Mouse (Mus musculus) lung, adult 2 months (tissue): Measurements from ENCODE around the gene Myo10. TPM values are rescaled to one million over a fixed set of nuclear protein-coding genes. Genes with fewer than 3 reads are reported as not detected.
A peak's percentile ranks its signal among the peaks of the same experiment; 100 is the strongest.

Experiments
- DNase-seq: peaks from one replicate; pipeline ENCODE4 v3.0.0; 2022
- H3K4me1 ChIP-seq: fragments of 200-500 bp; 2 replicates; pipeline ENCODE4 v1.6.1; 2011; ENCODE audit warnings: low read length; ENCODE audit not compliant: control insufficient read depth, insufficient read depth
- H3K4me3 ChIP-seq: fragments of 200-500 bp; replicated peaks from 2 replicates; pipeline ENCODE3; 2011; ENCODE audit warnings: low read depth, mild to moderate bottlenecking, control low read depth, low read length; ENCODE audit errors: extremely low read depth
- CTCF ChIP-seq: fragments of 200-500 bp; IDR thresholded peaks from 2 replicates; pipeline ENCODE4 v1.5.1; 2011; ENCODE audit warnings: mild to moderate bottlenecking, low read length, control low read depth; ENCODE audit not compliant: insufficient read depth
- POLR2A ChIP-seq: fragments of 200-500 bp; IDR thresholded peaks from 2 replicates; pipeline ENCODE4 v1.6.1; 2011; ENCODE audit warnings: low read depth, mild to moderate bottlenecking, control low read depth, low read length, borderline replicate concordance; ENCODE audit errors: extremely low read depth
- WGBS: fragments of 180-500 bp; shearing (Covaris S2); methylation state at CpG from one replicate; pipeline ENCODE4 v1.1.7; 2018; 5-methylcytosine and 5-hydroxymethylcytosine counted together
- polyA plus RNA-seq: library from polyadenylated mRNA; depleted of rRNA; stranded (reverse); fragments of >200 nt; gene quantifications from 2 replicates; pipeline ENCODE4 v1.2.3, GENCODE M21; 2012

The Myo10 gene
- polyA plus RNA-seq, 1 experiment = 81.3 TPM

DNA sequence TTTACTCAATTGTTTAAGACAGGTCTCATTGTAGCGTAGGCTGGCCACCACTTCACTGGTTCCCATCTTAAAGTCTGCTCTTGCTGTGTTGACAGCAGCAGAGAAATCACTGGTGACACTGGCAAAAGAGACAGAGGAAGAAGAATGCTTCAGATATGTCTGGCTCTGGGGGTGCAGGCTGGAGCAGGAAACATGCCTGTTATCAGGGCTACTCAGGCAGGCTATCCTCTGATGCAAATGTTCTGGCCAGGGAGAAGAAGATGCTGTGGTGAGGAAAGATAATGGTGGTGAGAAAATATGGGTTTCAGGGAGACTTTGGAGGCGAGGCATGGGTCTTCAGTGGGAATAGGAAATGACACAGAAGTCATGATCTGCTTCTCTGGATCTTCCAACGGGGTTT is 13.6 kb upstream of the Myo10 start:
- DNase-seq = no peak
- Histone ChIP-seq H3K4me3 (no peak overlapping the region), H3K4me1 (peaks cover 2% of the 10 kb centered on the region)
- TF ChIP-seq CTCF (no peak), POLR2A (no peak)
- WGBS = 48% methylated on average over 3 of the region's 3 CpGs

GRCm38 (mm10) chr15:25609253-25609652 is 13.1 kb upstream of the Myo10 start:
- WGBS = 35% methylated on average over 10 of the region's 10 CpGs

DNA sequence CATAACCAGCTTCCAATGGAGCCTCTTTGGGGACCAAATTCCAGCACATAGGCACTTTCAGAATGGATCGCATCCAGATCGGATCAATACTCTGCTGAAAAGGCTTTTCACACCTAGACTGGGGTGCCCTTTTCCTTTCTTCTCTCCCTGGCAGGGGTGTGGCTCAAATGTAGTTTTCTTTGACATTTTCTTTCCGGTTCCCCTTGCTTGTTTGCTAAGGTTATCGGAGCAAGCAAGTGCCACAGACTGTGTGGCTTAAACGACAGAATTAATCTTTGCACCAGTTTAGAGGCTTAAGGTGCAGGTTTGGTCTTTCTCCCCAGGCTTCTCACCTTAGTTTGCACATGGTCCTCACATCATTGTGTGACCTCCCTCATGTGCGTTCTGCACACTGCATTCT is 11.1 kb upstream of the Myo10 start:
- H3K4me3 ChIP-seq = no peak overlapping the region
- 61% methylated on average over 6 of the region's 6 CpGs for WGBS
- no peak for DNase-seq
- peaks cover 2% of the 10 kb centered on the region for H3K4me1 ChIP-seq
- no peak for TF ChIP-seq CTCF
- TF ChIP-seq POLR2A = no peak

More at GRCm38 (mm10) chr15:25609253-25609652, 13.1 kb upstream of the Myo10 start:
- no peak overlapping the region for H3K4me3 ChIP-seq
- TF ChIP-seq CTCF = no peak
- TF ChIP-seq POLR2A = no peak
- peaks cover 2% of the 10 kb centered on the region for H3K4me1 ChIP-seq
- DNase-seq = no peak

DNA sequence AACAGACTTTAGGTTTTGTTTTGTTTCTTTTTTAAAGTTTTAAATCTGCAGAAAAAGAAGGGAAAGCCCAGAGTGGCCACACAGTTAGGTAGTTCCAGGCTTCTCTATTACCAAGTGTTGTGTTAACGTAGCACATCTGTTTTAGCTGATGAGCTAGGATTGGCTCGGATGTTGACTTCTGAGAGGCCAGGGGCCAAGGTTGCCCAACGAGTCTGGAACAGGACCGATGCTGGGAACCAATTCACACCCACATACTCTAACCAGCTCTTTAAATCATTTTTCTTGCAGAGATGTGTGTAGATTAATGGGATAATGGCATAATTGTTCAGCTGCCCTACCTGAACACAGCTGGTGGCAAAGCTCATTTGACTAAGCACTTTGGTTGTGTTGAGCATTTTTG is 1.8 kb upstream of the Myo10 start:
- H3K4me3 ChIP-seq = no peak overlapping the region
- TF ChIP-seq CTCF = no peak
- no peak for TF ChIP-seq POLR2A
- H3K4me1 ChIP-seq = peaks cover 7% of the 10 kb centered on the region
- 78% methylated on average over 4 of the region's 4 CpGs for WGBS
- peak; percentile 12 for DNase-seq

DNA sequence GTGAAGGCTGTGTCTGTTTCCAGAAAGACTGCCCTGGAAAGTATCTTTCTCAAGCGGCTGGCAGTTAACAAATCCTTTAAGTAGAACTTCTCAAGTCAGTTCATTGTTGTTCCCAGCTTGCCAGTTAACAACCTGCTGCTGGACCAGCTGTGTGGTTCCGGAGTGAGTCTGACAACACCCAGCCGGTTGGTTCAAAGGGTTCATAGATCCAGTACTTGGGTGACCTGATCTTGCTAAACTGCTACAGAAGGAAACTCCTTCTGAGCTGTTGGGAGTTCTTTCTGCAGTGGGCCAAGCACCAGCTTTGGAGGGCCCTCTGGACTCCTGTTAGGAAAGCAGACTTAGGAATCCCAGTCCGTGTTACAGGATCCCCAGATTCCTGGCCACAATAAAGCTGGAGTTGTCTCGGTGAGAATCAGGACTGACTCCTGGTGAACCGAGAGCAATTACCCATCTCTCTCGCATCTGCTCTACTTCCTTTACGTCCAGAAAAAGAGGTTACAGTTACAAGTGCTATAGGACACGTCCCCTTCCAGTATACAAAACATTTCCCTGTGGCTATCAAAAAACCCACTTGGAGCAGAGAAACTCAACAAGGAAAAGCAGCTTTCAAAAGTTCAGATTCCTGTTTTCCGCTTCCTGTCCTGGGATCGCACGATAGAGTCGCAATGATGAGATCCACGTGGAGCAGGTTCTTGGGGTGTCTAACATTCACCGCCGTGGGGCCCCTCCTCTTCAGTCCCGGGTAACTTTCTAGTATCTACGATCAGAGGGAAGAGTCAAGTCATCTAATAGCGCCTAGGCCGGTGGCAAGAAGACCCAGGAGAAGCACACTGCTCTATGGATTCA is 750 bp upstream of the Myo10 start:
- DNase-seq = peak; percentile 41
- Histone ChIP-seq H3K4me1 (peaks cover 12% of the 10 kb centered on the region), H3K4me3 (peak overlapping the region; percentile 26)
- 12% methylated on average over 20 of the region's 20 CpGs for whole genome bisulfite sequencing
- peak; percentile 37; the same call in 1 of the 2 replicates for TF ChIP-seq POLR2A
- no peak for TF ChIP-seq CTCF

DNA sequence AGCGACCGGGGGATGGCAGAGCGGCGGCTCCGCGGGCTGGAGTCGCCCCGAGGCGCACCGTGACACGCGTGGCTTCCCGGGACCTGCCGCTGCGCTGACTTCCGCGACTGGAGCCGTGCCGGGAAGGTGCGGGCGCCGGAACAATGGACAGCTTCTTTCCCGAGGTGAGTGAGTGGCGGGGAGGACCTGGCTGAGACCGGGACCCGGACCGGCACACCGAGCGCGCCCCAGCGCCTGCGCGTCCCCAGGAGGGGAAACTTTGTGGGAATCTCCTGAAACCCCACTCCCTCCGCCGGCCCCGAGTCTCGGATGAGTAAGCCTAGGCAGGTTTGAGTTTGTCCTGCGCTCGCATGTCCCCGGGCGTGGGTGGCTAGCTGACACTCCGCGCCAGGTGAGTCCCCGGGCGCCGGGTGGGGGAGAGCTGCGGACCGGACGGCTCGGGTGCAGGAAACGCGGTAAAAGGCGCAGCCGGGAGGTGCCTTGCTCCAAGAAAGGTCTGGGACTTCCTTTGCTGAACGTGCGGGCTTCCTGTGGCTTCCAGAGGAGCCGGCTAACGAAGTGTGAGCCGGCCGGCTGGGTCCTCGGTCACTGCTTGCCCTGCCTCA is 644 bp downstream of the Myo10 start:
- WGBS = under 1% methylated on average over 57 of the region's 61 CpGs
- Histone ChIP-seq H3K4me3 (peak overlapping the region; percentile 72), H3K4me1 (peaks cover 17% of the 10 kb centered on the region)
- TF ChIP-seq POLR2A (no peak), CTCF (no peak)
- peak; percentile 73 for DNase-seq

- DNase-seq = peak; percentile 31
- Histone ChIP-seq H3K4me1 (peaks cover 17% of the 10 kb centered on the region), H3K4me3 (peak overlapping the region; percentile 72)
- TF ChIP-seq POLR2A (no peak), CTCF (no peak)
- 3% methylated on average over 9 of the region's 9 CpGs for WGBS
Observed at GRCm38 (mm10) chr15:25623556-25624180, 1.3 kb downstream of the Myo10 start.

DNA sequence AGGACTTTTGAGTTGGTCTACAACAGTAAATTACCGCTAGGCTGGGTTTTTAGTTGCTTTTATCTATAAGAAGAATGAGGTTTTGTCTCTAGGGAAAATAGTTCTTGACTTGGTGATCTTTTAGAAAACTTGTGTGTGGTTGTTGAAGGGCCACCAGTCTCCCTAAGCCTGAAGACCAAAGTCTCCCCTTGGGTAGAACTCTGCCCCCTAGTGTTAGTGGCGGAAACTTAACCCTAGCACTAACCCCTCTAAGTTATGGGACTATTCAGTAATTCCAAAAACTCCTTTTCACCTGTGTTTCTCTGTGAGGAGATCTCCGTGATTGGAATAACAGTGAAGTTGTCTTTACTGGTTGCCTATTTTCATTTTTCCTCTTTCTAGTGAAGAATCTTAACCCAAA is 1.9 kb downstream of the Myo10 start:
- H3K4me1 ChIP-seq = peaks cover 17% of the 10 kb centered on the region
- 38% methylated on average over 3 of the region's 3 CpGs for WGBS
- TF ChIP-seq CTCF (peak; percentile 54), POLR2A (no peak)
- peak; percentile 34 for DNase-seq
- H3K4me3 ChIP-seq = peak overlapping the region; percentile 43

DNA sequence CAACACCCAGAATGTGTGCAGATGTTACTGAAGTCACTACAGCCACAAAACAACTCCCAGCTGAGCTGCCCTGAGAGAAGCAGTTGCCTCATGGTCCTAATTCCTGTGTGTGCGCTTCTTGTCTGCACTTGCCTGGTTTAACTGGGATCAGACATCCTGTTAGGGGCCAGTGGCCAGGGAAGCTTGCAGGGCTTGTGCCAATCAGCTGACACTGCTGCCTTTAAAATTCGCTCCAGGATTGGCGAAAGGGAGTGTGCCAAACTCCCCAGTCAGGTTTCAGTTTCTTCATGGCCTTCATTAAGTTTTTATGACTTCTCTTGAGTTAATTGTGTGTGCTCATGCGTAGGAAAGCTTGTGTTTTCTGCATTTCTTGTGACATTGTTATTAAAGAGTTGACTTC is 3.1 kb downstream of the Myo10 start:
- Histone ChIP-seq H3K4me1 (peaks cover 17% of the 10 kb centered on the region), H3K4me3 (no peak overlapping the region)
- WGBS = 27% methylated on average over 4 of the region's 4 CpGs
- no peak for TF ChIP-seq POLR2A
- no peak for TF ChIP-seq CTCF
- peak; percentile 27 for DNase-seq

GRCm38 (mm10) chr15:25627012-25627411 is 4.7 kb downstream of the Myo10 start:
- H3K4me3 ChIP-seq = no peak overlapping the region
- H3K4me1 ChIP-seq = peaks cover 20% of the 10 kb centered on the region
- DNase-seq = no peak
- 66% methylated on average over 7 of the region's 7 CpGs for WGBS
- TF ChIP-seq CTCF (no peak), POLR2A (no peak)
